Mouse (Mus musculus) limb, embryonic 15.5 days (tissue): ENCODE results near the gene Heatr1. TPM values are rescaled to one million over a fixed set of nuclear protein-coding genes. Genes with fewer than 3 reads are reported as not detected.
"Not testable (repeated sequence)": the region's sequence is repeated elsewhere in the genome, so short reads cannot be mapped to it uniquely, and the experiment has no call there.

Source experiments
- ATAC-seq: fragments of 200-750 bp; cut with Nextera tagmentation; 2 replicates; pipeline ENCODE4 v1.8.0; 2017; ENCODE audit warnings: low read depth, moderate TSS enrichment; ENCODE audit not compliant: insufficient number of reproducible peaks, low FRiP score, low TSS enrichment
- H3K27ac ChIP-seq: fragments of 300-500 bp; sonication (generic); 2 replicates; pipeline ENCODE4 v1.5.1; 2015; ENCODE audit warnings: moderate library complexity, mild to moderate bottlenecking, inconsistent platforms
- H3K27me3 ChIP-seq: fragments of 300-500 bp; sonication (generic); 2 replicates; pipeline ENCODE4 v1.6.1; 2015; ENCODE audit warnings: inconsistent platforms
- H3K36me3 ChIP-seq: fragments of 300-500 bp; sonication (generic); 2 replicates; pipeline ENCODE4 v1.6.1; 2015; ENCODE audit warnings: inconsistent platforms
- H3K4me1 ChIP-seq: fragments of 300-500 bp; sonication (generic); 2 replicates; pipeline ENCODE4 v1.6.1; 2015; ENCODE audit warnings: inconsistent platforms
- H3K4me2 ChIP-seq: fragments of 300-500 bp; sonication (generic); 2 replicates; pipeline ENCODE4 v1.6.1; 2015; ENCODE audit warnings: mild to moderate bottlenecking, inconsistent platforms
- H3K4me3 ChIP-seq: fragments of 300-500 bp; sonication (generic); 2 replicates; pipeline ENCODE4 v1.5.1; 2015; ENCODE audit warnings: mild to moderate bottlenecking, inconsistent platforms
- H3K9ac ChIP-seq: fragments of 300-500 bp; sonication (generic); 2 replicates; pipeline ENCODE4 v1.6.1; 2015; ENCODE audit warnings: inconsistent platforms
- H3K9me3 ChIP-seq: fragments of 300-500 bp; sonication (generic); 2 replicates; pipeline ENCODE4 v1.6.1; 2016; ENCODE audit warnings: inconsistent platforms
- WGBS: fragments of 180-500 bp; shearing (Covaris S2); methylation state at CpG from one replicate; pipeline ENCODE4 v1.1.7; 2015; 5-methylcytosine and 5-hydroxymethylcytosine counted together
- polyA plus RNA-seq: library from polyadenylated mRNA; unstranded; fragments of >200 nt; fragmentation: Nextera tagmentation; extraction: Ambion mirVana; gene quantifications from 2 replicates; pipeline ENCODE4 v1.2.1, GENCODE M21; 2015

Gene Heatr1
- polyA plus RNA-seq, 1 experiment from 2014 or later, result 14.2 TPM

GRCm38 (mm10) chr13:12460443-12460842 lies 65.6 kb downstream of the Heatr1 start:
- Histone ChIP-seq H3K4me1 (peaks cover 11% of the 10 kb centered on the region; the same call in 1 of the 2 replicates), H3K36me3 (peaks cover 9% of the 10 kb centered on the region), H3K4me3 (peak overlapping the region; percentile 74), H3K27me3 (no peaks in the 10 kb centered on the region), H3K4me2 (peak overlapping the region; percentile 73), H3K27ac (peak overlapping the region; percentile 77), H3K9me3 (no peaks in the 10 kb centered on the region), H3K9ac (peak overlapping the region; percentile 66)
- 4% methylated on average over 8 of the region's 8 CpGs for WGBS
- no peak for ATAC-seq

GRCm38 (mm10) chr13:12460881-12461729 lies 66.3 kb downstream of the Heatr1 start:
- Histone ChIP-seq H3K4me2 (peak overlapping the region; percentile 73), H3K9me3 (no peaks in the 10 kb centered on the region), H3K27ac (peak overlapping the region; percentile 77), H3K27me3 (no peaks in the 10 kb centered on the region), H3K9ac (peak overlapping the region; percentile 66), H3K4me1 (peaks cover 11% of the 10 kb centered on the region; the same call in 1 of the 2 replicates), H3K4me3 (peak overlapping the region; percentile 74), H3K36me3 (peaks cover 6% of the 10 kb centered on the region)
- under 1% methylated on average over 59 of the region's 59 CpGs for WGBS
- ATAC-seq, result peak; percentile 92

GRCm38 (mm10) chr13:12461730-12462119 lies 66.9 kb downstream of the Heatr1 start:
- peak overlapping the region; percentile 66 for H3K9ac ChIP-seq

GRCm38 (mm10) chr13:12462623-12463022 lies 67.8 kb downstream of the Heatr1 start:
- H3K9ac ChIP-seq, result no peak overlapping the region
- no peak overlapping the region for H3K27ac ChIP-seq
- H3K27me3 ChIP-seq, result no peaks in the 10 kb centered on the region
- peaks cover 11% of the 10 kb centered on the region; the same call in 1 of the 2 replicates for H3K4me1 ChIP-seq
- H3K4me3 ChIP-seq, result no peak overlapping the region
- no peak for ATAC-seq
- no peaks in the 10 kb centered on the region for H3K9me3 ChIP-seq
- no peak overlapping the region for H3K4me2 ChIP-seq
- H3K36me3 ChIP-seq, result no peaks in the 10 kb centered on the region
- WGBS, result 78% methylated on average over 4 of the region's 4 CpGs

More at GRCm38 (mm10) chr13:12461730-12462119, 66.9 kb downstream of the Heatr1 start:
- Histone ChIP-seq H3K4me3 (peak overlapping the region; percentile 74), H3K27me3 (no peaks in the 10 kb centered on the region), H3K9me3 (no peaks in the 10 kb centered on the region), H3K27ac (no peak overlapping the region), H3K4me1 (peaks cover 11% of the 10 kb centered on the region; the same call in 1 of the 2 replicates), H3K36me3 (peaks cover 3% of the 10 kb centered on the region), H3K4me2 (peak overlapping the region; percentile 73)
- under 1% methylated on average over 7 of the region's 7 CpGs for WGBS
- ATAC-seq, result no peak

- 77% methylated on average over 6 of the region's 6 CpGs for WGBS
- ATAC-seq, H3K4me3 ChIP-seq: not testable (repeated sequence)
These were observed 69.3 kb downstream of the Heatr1 start for GRCm38 (mm10) chr13:12464159-12464558.

GRCm38 (mm10) chr13:12464844-12465243 lies 70.0 kb downstream of the Heatr1 start, which contains the start of gene Lgals8:
Gene Lgals8 (minus strand): TSS chr13:12464944.
- no peaks in the 10 kb centered on the region for H3K9me3 ChIP-seq
- no peaks in the 10 kb centered on the region for H3K36me3 ChIP-seq
- no peak for ATAC-seq
- no peak within 1 kb of the TSS for H3K9ac ChIP-seq
- no peak within 1 kb of the TSS for H3K4me3 ChIP-seq
- H3K27me3 ChIP-seq, result no peaks in the 10 kb centered on the region
- peaks cover 9% of the 10 kb centered on the region; the same call in 1 of the 2 replicates for H3K4me1 ChIP-seq
- 84% methylated on average over 1 of the region's 1 CpGs for WGBS
- no peak within 1 kb of the TSS for H3K4me2 ChIP-seq
- no peak within 1 kb of the TSS for H3K27ac ChIP-seq

More at GRCm38 (mm10) chr13:12464159-12464558, 69.3 kb downstream of the Heatr1 start:
- not testable (repeated sequence) for H3K9ac ChIP-seq, H3K9me3 ChIP-seq, H3K4me2 ChIP-seq, H3K36me3 ChIP-seq, H3K27ac ChIP-seq, H3K27me3 ChIP-seq
- H3K4me1 ChIP-seq, result peaks cover 11% of the 10 kb centered on the region; the same call in 1 of the 2 replicates

- H3K9ac ChIP-seq, result no peak overlapping the region
- no peaks in the 10 kb centered on the region for H3K9me3 ChIP-seq
- no peaks in the 10 kb centered on the region for H3K4me1 ChIP-seq
- H3K36me3 ChIP-seq, result no peaks in the 10 kb centered on the region
- WGBS, result 92% methylated on average over 1 of the region's 1 CpGs
- no peak overlapping the region for H3K4me3 ChIP-seq
- no peak for ATAC-seq
- H3K27me3 ChIP-seq, result no peaks in the 10 kb centered on the region
- no peak overlapping the region for H3K4me2 ChIP-seq
- H3K27ac ChIP-seq, result no peak overlapping the region
These were observed 73.7 kb downstream of the Heatr1 start for GRCm38 (mm10) chr13:12468488-12468887.

GRCm38 (mm10) chr13:12473724-12474378 lies 79.0 kb downstream of the Heatr1 start:
- Histone ChIP-seq H3K4me1 (no peaks in the 10 kb centered on the region), H3K4me2 (no peak overlapping the region), H3K9ac (no peak overlapping the region), H3K4me3 (no peak overlapping the region), H3K36me3 (no peaks in the 10 kb centered on the region), H3K27me3 (no peaks in the 10 kb centered on the region), H3K27ac (no peak overlapping the region), H3K9me3 (no peaks in the 10 kb centered on the region)
- 0 out of 2 replicates have a peak, but pooled peaks have one; percentile 27 for ATAC-seq
- 38% methylated on average over 8 of the region's 8 CpGs for WGBS

- WGBS, result 79% methylated on average over 6 of the region's 6 CpGs
These were observed 80.4 kb downstream of the Heatr1 start for GRCm38 (mm10) chr13:12475239-12475638.

GRCm38 (mm10) chr13:12476886-12477285 lies 82.1 kb downstream of the Heatr1 start:
- no peak overlapping the region for H3K9ac ChIP-seq
- no peaks in the 10 kb centered on the region for H3K27me3 ChIP-seq
- H3K36me3 ChIP-seq, result no peaks in the 10 kb centered on the region
- ATAC-seq, result no peak
- WGBS, result 85% methylated on average over 4 of the region's 4 CpGs
- H3K27ac ChIP-seq, result no peak overlapping the region
- no peak overlapping the region for H3K4me3 ChIP-seq
- H3K4me2 ChIP-seq, result no peak overlapping the region
- no peaks in the 10 kb centered on the region for H3K4me1 ChIP-seq
- H3K9me3 ChIP-seq, result no peaks in the 10 kb centered on the region

More at GRCm38 (mm10) chr13:12475239-12475638, 80.4 kb downstream of the Heatr1 start:
- Histone ChIP-seq H3K36me3 (no peaks in the 10 kb centered on the region), H3K4me3 (no peak overlapping the region), H3K27me3 (no peaks in the 10 kb centered on the region), H3K4me2 (no peak overlapping the region), H3K4me1 (no peaks in the 10 kb centered on the region), H3K27ac (no peak overlapping the region), H3K9ac (no peak overlapping the region), H3K9me3 (no peaks in the 10 kb centered on the region)
- no peak for ATAC-seq

- Histone ChIP-seq H3K9ac (no peak overlapping the region), H3K27ac (no peak overlapping the region), H3K27me3 (no peaks in the 10 kb centered on the region), H3K4me2 (no peak overlapping the region), H3K4me1 (no peaks in the 10 kb centered on the region), H3K4me3 (no peak overlapping the region), H3K9me3 (no peaks in the 10 kb centered on the region), H3K36me3 (no peaks in the 10 kb centered on the region)
- no peak for ATAC-seq
- 79% methylated on average over 15 of the region's 15 CpGs for WGBS
These were observed 83.5 kb downstream of the Heatr1 start for GRCm38 (mm10) chr13:12478301-12478700.

- no peak overlapping the region for H3K4me2 ChIP-seq
- H3K9ac ChIP-seq, result no peak overlapping the region
- no peaks in the 10 kb centered on the region for H3K9me3 ChIP-seq
- no peak overlapping the region for H3K27ac ChIP-seq
- no peak for ATAC-seq
- H3K36me3 ChIP-seq, result no peaks in the 10 kb centered on the region
- H3K4me3 ChIP-seq, result no peak overlapping the region
- 65% methylated on average over 6 of the region's 6 CpGs for WGBS
- H3K27me3 ChIP-seq, result no peaks in the 10 kb centered on the region
- H3K4me1 ChIP-seq, result no peaks in the 10 kb centered on the region
These were observed 85.0 kb downstream of the Heatr1 start for GRCm38 (mm10) chr13:12479802-12480201.
